Mouse (Mus musculus) forebrain, embryonic 14.5 days (tissue): ENCODE data around the gene Aspa. TPM values are rescaled to one million over a fixed set of nuclear protein-coding genes. Genes with fewer than 3 reads are reported as not detected.
"Not testable (repeated sequence)": the region's sequence is repeated elsewhere in the genome, so short reads cannot be mapped to it uniquely, and the experiment has no call there.

Experiments used
- ATAC-seq: fragments of 200-750 bp; cut with Nextera tagmentation; 2 replicates; pipeline ENCODE4 v1.8.0; 2017; ENCODE audit warnings: mild to moderate bottlenecking, moderate library complexity
- DNase-seq: peaks from one replicate; pipeline ENCODE4 v3.0.0-alpha.2; 2015; ENCODE audit warnings: low spot score
- H3K27ac ChIP-seq: fragments of 300-500 bp; sonication (generic); 2 replicates; pipeline ENCODE4 v1.5.1; 2014; ENCODE audit warnings: low read depth, mild to moderate bottlenecking, control low read depth, low read length, moderate library complexity
- H3K27me3 ChIP-seq: fragments of 300-500 bp; sonication (generic); replicated peaks from 2 replicates; pipeline ENCODE4 v1.6.1; 2014; ENCODE audit warnings: low read length, control low read depth, mixed read lengths; ENCODE audit not compliant: control insufficient read depth, insufficient read depth
- H3K36me3 ChIP-seq: fragments of 300-500 bp; sonication (generic); 2 replicates; pipeline ENCODE4 v1.6.1; 2014; ENCODE audit warnings: low read length, control low read depth; ENCODE audit not compliant: control insufficient read depth, insufficient read depth
- H3K4me1 ChIP-seq: fragments of 300-500 bp; sonication (generic); 2 replicates; pipeline ENCODE4 v1.6.1; 2014; ENCODE audit warnings: antibody characterized with exemption, low read length, control low read depth; ENCODE audit not compliant: control insufficient read depth, insufficient read depth
- H3K4me2 ChIP-seq: fragments of 300-500 bp; sonication (generic); 2 replicates; pipeline ENCODE4 v1.6.1; 2014; ENCODE audit warnings: mild to moderate bottlenecking, control low read depth, low read length
- H3K4me3 ChIP-seq: fragments of 300-500 bp; sonication (generic); 2 replicates; pipeline ENCODE4 v1.5.1; 2014; ENCODE audit warnings: low read depth, low read length, control low read depth
- H3K9ac ChIP-seq: fragments of 300-500 bp; sonication (generic); 2 replicates; pipeline ENCODE4 v1.6.1; 2014; ENCODE audit warnings: mild to moderate bottlenecking, low read length, control low read depth, moderate library complexity
- H3K9me3 ChIP-seq: fragments of 300-500 bp; sonication (generic); replicated peaks from 2 replicates; pipeline ENCODE4 v1.6.1; 2016; ENCODE audit warnings: low read length, control low read depth, mixed read lengths; ENCODE audit not compliant: control insufficient read depth
- WGBS: fragments of 180-500 bp; shearing (Covaris S2); extraction: QIAGEN DNeasy Blood & Tissue Kit; methylation state at CpG from one replicate; pipeline ENCODE4 v1.1.7; 2014; 5-methylcytosine and 5-hydroxymethylcytosine counted together
- polyA plus RNA-seq: library from polyadenylated mRNA; unstranded; fragments of >200 nt; fragmentation: Nextera tagmentation; extraction: Ambion mirVana; gene quantifications from 2 replicates; pipeline ENCODE4 v1.2.1, GENCODE M21; 2014

Aspa gene
- 0.74 and 0.91 TPM in 2 replicates for polyA plus RNA-seq

DNA sequence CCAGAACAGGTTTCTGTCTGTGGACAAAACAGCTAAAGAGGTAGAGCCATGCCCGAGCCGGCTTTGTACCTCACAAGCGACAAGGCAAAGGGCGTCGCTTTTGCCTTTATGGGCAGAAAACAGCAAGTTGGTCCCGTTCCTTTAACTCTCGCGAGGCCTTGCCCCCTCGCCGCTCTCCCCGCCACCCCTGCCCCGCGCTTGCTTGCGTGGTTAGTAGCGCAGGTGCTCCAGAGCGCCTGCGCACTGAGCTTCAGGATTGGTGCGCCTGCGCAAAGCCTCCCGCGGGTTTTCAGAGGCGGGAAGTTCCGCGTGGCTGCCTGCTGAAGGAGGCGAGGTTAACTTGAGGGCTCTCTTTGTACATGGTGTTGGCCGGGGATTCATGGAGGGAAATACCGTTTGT lies at the start of gene Aspa, which contains the start of the genes Gm49340 and Spata22:
Gene Aspa (minus strand): TSS at position 155 of the 400 bp plus-strand sequence.
Gene Gm49340 (plus strand): TSS at position 300 of the 400 bp plus-strand sequence.
Gene Spata22 (plus strand): TSS at position 300 of the 400 bp plus-strand sequence.
- DNase-seq (no peak), ATAC-seq (no peak)
- WGBS: 86% methylated on average over 27 of the region's 27 CpGs
- Histone ChIP-seq H3K4me2 (no peak within 1 kb of the TSS), H3K9me3 (no peaks in the 10 kb centered on the region), H3K4me3 (no peak within 1 kb of the TSS), H3K36me3 (no peaks in the 10 kb centered on the region), H3K27me3 (no peaks in the 10 kb centered on the region), H3K9ac (no peak within 1 kb of the TSS), H3K27ac (no peak within 1 kb of the TSS), H3K4me1 (no peaks in the 10 kb centered on the region)

DNA sequence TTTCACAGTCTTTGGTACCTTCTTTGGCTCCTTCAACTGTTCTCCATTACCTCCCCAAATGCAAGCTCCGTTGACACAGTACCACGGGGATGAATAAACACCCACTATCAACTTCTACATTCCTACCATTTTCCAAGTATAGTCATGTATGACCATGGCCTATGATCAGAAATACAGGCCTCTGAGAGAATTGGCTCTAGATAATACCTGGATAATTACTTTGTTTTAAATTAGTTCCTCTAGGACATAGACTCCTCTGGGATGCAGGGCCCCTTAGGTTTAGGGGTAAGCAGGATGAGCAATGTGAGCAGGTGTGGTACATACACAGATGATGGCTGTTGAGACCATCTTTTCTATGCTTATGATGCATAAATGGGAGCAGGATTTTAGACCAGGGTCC lies 41.5 kb upstream of the Aspa start, which contains the start of gene Olfr376:
Gene Olfr376 (plus strand): TSS at position 301 of the 400 bp plus-strand sequence.
- ATAC-seq: no peak
- WGBS: 89% methylated on average over 2 of the region's 2 CpGs

GRCm38 (mm10) chr11:73350483-73350882 lies 21.1 kb upstream of the Aspa start, which contains the start of gene Olfr20:
TSS of gene Olfr20 (plus strand) at chr11:73350783.
- Histone ChIP-seq H3K27me3 (no peaks in the 10 kb centered on the region), H3K27ac (no peak within 1 kb of the TSS), H3K4me2 (no peak within 1 kb of the TSS), H3K36me3 (no peaks in the 10 kb centered on the region), H3K9me3 (no peaks in the 10 kb centered on the region), H3K4me1 (no peaks in the 10 kb centered on the region), H3K4me3 (no peak within 1 kb of the TSS), H3K9ac (no peak within 1 kb of the TSS)
- DNase-seq (no peak), ATAC-seq (no peak)
- 41% methylated on average over 3 of the region's 3 CpGs for WGBS

More for the DNA sequence above, 41.5 kb upstream of the Aspa start, which contains the start of gene Olfr376:
- Histone ChIP-seq H3K27me3 (no peaks in the 10 kb centered on the region), H3K4me3 (no peak within 1 kb of the TSS), H3K9ac (no peak within 1 kb of the TSS), H3K4me2 (no peak within 1 kb of the TSS), H3K36me3 (no peaks in the 10 kb centered on the region), H3K9me3 (no peaks in the 10 kb centered on the region), H3K27ac (no peak within 1 kb of the TSS), H3K4me1 (no peaks in the 10 kb centered on the region)
- no peak for DNase-seq

DNA sequence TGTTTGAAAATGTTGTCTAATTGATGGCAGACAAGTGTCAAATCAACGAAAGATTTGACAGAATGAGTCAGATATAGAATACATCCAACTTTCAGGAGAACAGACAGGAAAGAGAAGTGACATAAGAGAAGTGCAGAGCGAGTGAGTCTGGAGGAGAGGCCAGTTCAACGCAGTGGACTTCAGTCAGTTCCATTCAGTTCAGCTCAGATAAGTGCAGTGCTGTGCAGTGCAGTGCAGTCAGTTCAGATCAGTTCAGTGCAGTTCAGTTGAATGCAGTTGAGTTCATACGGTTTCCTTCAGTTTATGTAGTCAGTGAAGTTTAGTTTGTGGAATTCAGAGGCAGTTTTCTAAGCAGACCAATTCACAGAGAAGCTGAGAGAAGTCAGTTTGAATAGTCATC lies 7.5 kb upstream of the Aspa start:
- Histone ChIP-seq H3K36me3 (no peaks in the 10 kb centered on the region), H3K27me3 (no peaks in the 10 kb centered on the region), H3K9ac (no peak overlapping the region), H3K4me3 (no peak overlapping the region), H3K4me2 (no peak overlapping the region), H3K9me3 (no peaks in the 10 kb centered on the region), H3K4me1 (no peaks in the 10 kb centered on the region), H3K27ac (no peak overlapping the region)
- no peak for DNase-seq
- no peak for ATAC-seq
- 77% methylated on average over 4 of the region's 4 CpGs for WGBS

- H3K4me1 ChIP-seq: no peaks in the 10 kb centered on the region
- H3K27me3 ChIP-seq: no peaks in the 10 kb centered on the region
- no peaks in the 10 kb centered on the region for H3K9me3 ChIP-seq
- no peaks in the 10 kb centered on the region for H3K36me3 ChIP-seq
- H3K4me2 ChIP-seq: no peak overlapping the region
- no peak overlapping the region for H3K9ac ChIP-seq
- no peak overlapping the region for H3K27ac ChIP-seq
- WGBS: 71% methylated on average over 2 of the region's 2 CpGs
- DNase-seq: no peak
- H3K4me3 ChIP-seq: no peak overlapping the region
- ATAC-seq: no peak
Measured at GRCm38 (mm10) chr11:73333357-73333756, 4.0 kb upstream of the Aspa start.

DNA sequence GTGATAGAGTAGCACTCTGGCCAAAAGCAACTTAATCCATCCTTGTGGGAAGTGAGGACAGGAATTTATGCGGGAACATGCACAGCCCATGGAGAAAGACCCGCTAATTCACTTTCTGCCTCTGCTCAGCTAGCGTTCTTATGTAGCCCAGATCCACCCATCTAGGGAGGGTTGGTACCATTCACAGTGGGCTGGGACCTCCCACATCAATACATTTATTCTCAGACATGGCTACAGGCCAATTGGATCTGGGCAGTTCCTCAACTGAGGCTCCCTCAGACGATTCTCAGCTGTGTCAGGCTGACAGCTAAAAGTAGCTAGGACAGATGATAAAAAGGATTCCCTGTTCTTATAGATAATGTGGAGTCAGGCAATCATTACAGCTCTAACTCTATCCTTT lies 2.0 kb downstream of the Aspa start:
- no peak for ATAC-seq

DNA sequence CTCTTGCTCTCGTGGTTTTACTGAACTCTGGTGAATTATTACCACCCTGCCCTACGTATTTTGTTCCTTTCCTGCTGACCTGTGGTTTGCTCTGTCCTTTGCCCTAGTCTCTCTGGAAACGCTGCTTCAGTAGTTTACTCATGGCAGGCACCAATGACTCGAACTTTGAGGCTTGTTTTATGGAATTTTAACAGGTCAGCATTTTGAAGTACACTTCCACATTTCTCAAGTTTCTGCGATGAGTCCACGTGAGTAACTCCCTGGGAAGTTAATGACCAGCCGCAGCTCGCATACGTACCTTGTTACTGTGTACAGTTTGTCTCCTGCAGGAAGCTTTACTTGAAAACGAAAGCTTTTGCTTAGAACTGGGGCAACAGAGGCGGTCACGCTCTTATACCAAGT lies 2.9 kb downstream of the Aspa start:
- ATAC-seq (no peak), DNase-seq (no peak)
- H3K27me3 ChIP-seq: no peaks in the 10 kb centered on the region
- H3K36me3 ChIP-seq: no peaks in the 10 kb centered on the region
- H3K4me3 ChIP-seq: no peak overlapping the region
- H3K9me3 ChIP-seq: no peaks in the 10 kb centered on the region
- H3K27ac ChIP-seq: no peak overlapping the region
- no peak overlapping the region for H3K9ac ChIP-seq
- WGBS: 79% methylated on average over 12 of the region's 12 CpGs
- no peaks in the 10 kb centered on the region for H3K4me1 ChIP-seq
- no peak overlapping the region for H3K4me2 ChIP-seq

More for the DNA sequence above, 2.0 kb downstream of the Aspa start:
- H3K27me3 ChIP-seq: no peaks in the 10 kb centered on the region
- 78% methylated on average over 4 of the region's 4 CpGs for WGBS
- H3K36me3 ChIP-seq: no peaks in the 10 kb centered on the region
- no peak overlapping the region for H3K4me3 ChIP-seq
- H3K27ac ChIP-seq: no peak overlapping the region
- no peaks in the 10 kb centered on the region for H3K9me3 ChIP-seq
- H3K4me2 ChIP-seq: no peak overlapping the region
- H3K4me1 ChIP-seq: no peaks in the 10 kb centered on the region
- DNase-seq: no peak
- H3K9ac ChIP-seq: no peak overlapping the region

DNA sequence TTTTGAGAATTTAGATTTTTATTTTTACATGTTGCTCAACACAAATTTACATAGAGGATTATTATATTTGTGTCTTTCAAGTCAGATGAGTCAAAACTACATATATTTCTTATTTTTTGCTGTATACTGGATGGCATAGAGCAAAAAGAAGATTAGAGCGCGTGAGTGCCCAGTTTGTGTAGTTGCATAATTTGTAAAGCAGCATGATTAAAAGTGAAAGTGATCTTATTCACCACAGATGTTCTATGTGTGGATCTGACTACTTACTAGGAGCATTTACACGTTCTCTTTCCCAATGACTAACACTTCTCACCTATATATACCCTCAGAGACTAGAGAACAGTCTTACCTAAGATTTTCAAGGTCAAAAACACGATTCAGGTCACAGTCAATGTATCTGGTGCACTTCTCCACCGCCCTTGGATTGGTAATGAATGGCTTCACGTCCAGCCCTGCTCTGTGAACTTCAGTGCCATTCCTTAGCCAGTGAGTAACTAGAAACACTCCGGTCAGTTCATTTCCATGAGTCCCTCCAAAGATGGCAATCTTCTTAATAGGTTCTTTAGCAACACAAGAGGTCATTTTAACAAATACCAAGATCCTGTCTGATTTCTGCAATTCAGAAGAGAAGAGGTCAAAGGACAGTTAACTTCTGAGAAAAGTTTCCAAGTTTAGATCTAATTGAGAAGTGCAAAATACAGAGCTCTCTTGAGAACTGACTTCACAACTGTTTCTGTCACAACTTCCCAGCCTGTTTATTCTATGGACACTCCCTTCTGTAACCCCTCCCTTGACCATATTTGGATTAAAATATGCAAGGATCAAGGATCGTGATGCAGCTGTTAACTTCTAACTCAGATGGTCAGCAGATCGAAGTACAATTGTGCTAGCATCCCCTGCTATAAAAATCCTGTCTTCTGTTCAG lies 5.2 kb downstream of the Aspa start:
- ATAC-seq (no peak), DNase-seq (no peak)
- Histone ChIP-seq H3K36me3 (no peaks in the 10 kb centered on the region), H3K4me2 (no peak overlapping the region), H3K9me3 (no peaks in the 10 kb centered on the region), H3K4me1 (no peaks in the 10 kb centered on the region), H3K4me3 (no peak overlapping the region), H3K9ac (no peak overlapping the region), H3K27ac (no peak overlapping the region), H3K27me3 (no peaks in the 10 kb centered on the region)
- WGBS: 70% methylated on average over 9 of the region's 9 CpGs

- H3K27ac ChIP-seq, DNase-seq, H3K27me3 ChIP-seq, H3K4me1 ChIP-seq, H3K9me3 ChIP-seq, H3K4me3 ChIP-seq, H3K4me2 ChIP-seq, ATAC-seq, H3K9ac ChIP-seq, H3K36me3 ChIP-seq: not testable (repeated sequence)
- 97% methylated on average over 13 of the region's 13 CpGs for WGBS
Measured at GRCm38 (mm10) chr11:73321064-73321463, 8.3 kb downstream of the Aspa start.
